Mouse (Mus musculus) testis, postnatal 10 days (tissue): Measurements from ENCODE around the gene Serpina1f.
A peak's percentile ranks its signal among the peaks of the same experiment; 100 is the strongest.
"Not testable (repeated sequence)": the region's sequence is repeated elsewhere in the genome, so short reads cannot be mapped to it uniquely, and the experiment has no call there.

Experiments used
- DNase-seq: peaks from one replicate; pipeline ENCODE4 v3.0.0; 2021; ENCODE audit warnings: low spot score

Gene Serpina1f

DNA sequence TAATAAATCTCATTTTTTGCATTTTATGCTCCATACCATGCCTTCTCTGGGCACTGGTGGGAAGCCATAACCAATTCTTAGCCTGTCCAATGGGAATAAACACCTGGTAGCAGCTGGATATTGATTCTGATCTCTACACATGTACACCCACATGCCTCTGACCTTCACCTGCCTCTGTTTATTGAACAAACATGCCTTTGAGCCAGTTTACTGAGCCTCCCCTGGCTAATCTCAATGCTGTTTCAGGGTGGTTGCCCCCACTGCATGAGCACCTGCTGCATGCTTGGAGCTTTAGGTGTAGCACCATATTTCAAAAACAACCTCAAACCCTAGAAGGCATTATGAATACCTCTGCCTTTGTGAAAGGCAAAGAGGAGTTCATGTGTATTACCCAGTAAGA, 33.3 kb downstream of the Serpina1f start:
- DNase-seq: not testable (repeated sequence)

DNA sequence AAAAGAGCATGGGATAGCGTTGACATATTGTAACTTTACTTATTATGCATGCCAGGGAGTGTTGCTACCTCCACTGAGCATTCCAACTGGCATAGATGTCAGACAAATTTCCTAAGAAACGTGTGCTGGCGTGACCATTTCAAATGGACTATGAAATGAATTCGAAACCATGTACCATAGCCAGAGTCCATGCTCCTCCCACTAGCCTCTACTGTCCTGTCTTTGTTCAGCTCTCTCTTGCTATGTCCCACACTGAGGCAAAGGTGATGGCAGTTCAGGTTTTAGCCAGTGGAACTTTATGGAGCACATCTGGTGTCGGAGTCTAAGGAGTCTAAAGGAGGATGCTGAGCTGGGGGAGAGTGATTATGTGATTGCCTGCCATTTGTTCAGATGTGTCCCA, 35.3 kb downstream of the Serpina1f start:
- no peak for DNase-seq

DNA sequence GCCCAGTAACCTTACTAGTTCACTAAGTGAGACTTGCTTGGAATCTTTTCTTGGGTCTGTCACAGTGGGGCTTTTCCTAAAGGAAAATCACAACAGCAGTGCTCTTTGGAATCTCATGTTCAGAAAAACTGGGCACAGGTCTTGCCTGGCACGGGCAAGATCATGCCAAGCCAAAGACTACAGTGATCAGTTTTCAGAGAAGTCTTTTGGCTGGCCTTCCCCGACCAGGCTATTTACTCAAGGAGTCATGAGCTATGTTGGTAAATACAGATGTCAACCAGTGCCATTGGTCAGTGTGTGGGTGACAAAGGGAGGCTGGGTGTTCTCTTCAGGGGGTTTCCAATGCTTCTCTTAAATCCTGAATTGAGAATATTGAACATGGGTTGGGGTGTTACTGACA, 36.2 kb downstream of the Serpina1f start:
- no peak for DNase-seq

DNA sequence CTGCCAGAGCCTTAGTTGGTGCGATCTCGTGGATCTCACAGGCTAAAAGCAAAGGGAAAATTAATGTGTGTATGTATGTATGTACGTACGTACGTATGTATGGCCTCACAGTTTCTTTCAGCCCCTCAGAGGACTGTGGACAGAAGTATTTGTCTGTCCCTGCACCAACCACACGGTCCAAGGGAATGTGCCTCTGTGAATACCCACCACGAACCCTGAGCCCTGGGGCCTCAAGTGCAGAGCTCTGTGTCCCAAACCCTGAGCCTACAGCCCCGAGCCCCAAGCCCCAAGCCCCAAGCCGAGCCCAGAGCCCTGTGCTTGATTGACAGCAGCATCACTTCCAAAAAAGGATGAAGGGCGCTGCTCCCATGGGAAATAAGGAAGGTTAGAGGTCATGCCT, 37.3 kb downstream of the Serpina1f start:
- DNase-seq: no peak

DNA sequence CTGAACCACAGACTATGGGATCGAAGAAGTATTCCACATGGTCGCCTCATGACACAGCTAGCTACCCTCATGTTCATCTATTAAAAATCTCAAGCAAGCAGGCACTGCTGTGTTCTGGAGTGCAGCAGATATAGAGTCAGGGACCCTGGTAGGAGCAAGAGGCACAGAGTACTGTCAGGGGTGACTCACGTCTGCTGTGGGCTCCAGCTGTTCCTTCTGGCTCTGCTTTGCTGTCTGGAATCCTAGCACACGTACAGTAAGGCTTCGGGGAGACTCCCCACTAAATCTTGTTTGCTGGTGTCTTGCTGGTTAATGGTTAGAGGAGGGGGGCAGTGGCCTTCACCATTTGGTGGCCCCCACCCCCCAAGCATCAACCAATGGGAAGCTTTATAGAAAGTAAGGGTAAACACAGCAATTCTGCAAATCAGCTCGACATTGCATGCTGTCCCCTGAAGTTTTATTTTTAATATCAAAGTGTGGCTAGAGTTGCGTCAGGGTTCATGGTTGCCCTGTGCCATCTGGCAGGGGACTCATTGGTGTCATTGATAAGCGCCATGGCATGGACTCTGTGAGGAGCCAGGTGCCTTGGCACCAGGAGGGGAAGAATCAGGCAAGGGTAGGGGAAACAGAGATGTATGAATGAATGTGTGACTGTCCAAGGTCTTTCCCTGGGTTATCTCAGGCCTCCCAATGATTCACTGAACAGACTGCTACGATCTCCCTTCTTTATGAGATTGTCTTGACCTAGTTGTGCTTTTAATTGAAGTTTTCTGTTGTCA, 38.3 kb downstream of the Serpina1f start, which contains the start of gene Serpina6:
Gene Serpina6, minus strand, starts transcription at position 365 of the 779 bp plus-strand sequence.
- DNase-seq: no peak

DNA sequence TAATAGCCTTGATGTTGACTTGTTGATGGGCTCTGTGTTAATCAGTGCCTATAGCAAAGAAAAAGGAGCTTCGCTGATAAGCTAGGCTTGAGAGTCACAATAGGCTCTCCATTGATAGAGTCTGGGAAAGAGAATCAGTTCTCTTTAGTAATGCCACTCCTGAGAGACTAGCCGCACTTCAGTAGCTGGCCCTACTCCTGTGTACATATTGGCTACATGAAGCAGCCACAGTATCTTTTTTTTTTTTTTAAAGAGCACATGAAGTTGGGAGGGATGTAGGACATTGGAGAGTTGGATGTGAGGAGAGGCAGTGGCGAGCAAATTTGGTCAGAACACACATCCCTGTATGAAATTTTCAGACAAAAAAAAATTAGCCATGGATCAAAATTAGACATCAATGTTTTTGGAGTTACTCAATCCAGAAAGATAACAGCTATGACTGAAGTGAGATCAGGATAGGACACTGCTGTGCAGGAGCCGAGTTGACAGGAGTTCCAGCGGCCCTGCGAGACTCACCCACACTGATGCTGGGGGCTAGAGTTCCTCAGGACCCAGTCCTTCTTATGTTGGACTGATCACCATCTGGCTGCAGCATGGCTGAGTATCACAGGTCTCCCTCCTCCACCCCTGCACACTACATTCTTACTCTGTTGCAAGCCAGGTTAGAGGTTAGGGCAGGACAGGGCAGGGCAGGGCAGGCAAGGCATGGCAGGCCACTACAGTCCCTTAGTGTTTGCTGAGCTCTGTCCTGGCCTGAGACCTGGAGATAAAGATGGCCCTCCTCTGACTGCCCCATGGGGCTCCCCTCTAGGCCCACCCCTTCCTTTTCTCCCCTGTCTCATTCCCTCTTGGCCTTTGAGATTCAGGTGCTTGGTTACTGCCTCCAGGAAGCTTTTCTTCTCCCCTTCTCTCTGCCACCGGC, 39.9 kb downstream of the Serpina1f start:
- DNase-seq: no peak

DNA sequence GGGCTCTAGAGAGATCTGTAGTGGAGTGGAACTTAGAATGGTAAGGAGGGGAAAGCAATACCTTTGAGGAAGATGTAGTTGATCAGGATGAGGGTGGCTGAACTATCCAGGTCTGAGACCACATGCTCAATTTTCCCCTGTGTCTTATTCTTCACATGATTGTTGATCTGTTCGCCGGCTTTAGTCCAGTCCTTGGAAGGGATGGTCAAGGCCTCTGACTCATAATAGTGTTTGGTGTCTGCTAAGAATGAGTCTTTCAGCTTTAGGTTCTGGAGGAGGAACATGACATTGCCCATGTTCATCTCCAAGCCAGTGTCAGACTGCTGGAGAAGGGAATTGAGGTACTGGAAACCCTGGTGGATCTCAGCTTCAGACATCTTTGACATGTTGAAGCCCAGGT, 41.5 kb downstream of the Serpina1f start:
- no peak for DNase-seq

DNA sequence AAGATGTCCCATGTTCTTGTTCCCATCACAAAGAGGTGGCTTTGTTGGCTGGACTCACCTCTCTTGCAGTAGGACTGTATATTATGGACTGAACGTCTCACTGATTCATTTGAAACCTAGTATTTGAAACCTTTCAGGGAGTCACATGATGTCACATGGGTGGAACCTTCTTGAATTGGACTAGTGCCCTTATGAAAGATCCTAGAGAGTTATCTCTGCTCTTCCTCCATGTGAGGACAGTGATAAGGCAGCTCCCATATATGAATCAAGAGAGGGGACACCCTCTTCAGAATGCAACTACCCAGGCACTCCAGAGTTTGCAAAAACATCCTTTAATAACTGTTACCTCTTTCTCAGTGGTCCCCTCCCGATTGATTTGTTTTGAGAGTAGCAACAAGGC, 49.0 kb downstream of the Serpina1f start:
- DNase-seq: no peak

DNA sequence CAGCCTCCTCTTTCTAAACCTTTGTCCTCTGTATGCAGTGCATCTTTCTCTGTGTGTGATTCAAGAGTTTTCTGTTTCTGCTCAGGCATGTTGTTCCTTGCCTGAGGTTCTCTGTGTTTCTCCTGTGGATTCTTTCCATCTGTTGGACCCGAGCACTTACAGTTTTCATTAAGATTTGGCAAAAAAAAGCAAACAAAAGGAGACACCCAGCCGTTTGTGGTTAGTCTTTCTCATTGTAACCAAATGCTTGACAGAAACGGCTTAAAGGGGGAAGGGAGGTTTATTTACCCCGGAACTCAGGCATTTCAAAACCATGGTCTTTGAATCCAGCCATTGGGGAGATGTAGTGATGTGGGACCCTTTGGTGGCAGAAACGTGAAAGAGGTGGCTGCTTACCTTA, 50.7 kb downstream of the Serpina1f start:
- DNase-seq: no peak

DNA sequence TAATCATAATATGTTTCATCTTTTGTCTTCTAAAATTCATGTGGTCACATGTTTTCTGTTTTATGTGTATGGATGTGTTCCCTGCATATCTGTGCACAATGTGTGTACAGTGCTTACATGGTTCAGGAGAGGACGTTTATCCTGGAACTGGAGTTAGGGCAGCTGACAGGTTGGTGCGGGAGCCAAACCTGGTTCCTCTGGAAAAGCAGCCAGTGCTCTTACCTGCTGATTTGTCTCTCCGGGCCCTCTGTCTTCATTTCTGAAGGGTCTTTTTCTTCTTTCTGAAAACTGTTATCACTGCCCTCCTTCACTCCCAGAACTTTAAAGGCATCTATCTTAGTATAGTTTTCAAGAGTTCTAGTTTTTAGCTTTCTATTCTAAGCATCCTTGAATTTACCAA, 51.5 kb downstream of the Serpina1f start:
- DNase-seq: no peak

DNA sequence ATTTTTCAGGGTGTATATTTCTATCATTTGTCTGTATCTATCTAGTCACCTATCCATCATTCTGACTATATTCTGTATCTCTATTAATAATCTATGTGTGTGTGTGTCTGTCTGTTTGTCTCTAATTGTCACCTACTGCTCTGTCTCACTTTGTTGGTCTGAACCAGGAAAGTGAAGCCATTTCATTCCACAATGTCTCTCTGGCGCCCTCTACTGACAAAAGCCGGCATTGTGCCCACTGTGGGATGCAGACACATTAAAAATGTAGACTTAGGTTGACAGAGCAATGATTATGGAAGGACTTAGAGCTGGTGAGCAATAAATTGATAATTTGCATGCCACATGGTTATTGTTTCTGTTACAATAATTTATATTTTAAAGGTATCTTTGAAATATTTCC, 52.0 kb downstream of the Serpina1f start:
- DNase-seq: peak; percentile 95
